Mouse (Mus musculus) olfactory bulb, adult 2 months (tissue): ENCODE measurements around the gene Cdk17.
A peak's percentile ranks its signal among the peaks of the same experiment; 100 is the strongest.

Source experiments
- CTCF ChIP-seq: fragments of 200-500 bp; IDR thresholded peaks from 2 replicates; pipeline ENCODE4 v1.5.1; 2012; ENCODE audit warnings: low read depth, mild to moderate bottlenecking, low read length, moderate library complexity; ENCODE audit not compliant: insufficient read depth
- POLR2A ChIP-seq: fragments of 200-500 bp; IDR thresholded peaks from 2 replicates; pipeline ENCODE4 v1.6.1; 2012; ENCODE audit warnings: mild to moderate bottlenecking, low read depth, low read length, moderate library complexity; ENCODE audit not compliant: insufficient read depth

- TF ChIP-seq CTCF (peak; percentile 85), POLR2A (no peak)
These were observed 223 bp upstream of the Cdk17 start for GRCm38 (mm10) chr10:93160497-93160806.
